Mouse (Mus musculus): ENCODE results near the gene Fam168a. TPM values are rescaled to one million over a fixed set of nuclear protein-coding genes. Genes with fewer than 3 reads are reported as not detected.

The Fam168a gene
- polyA plus RNA-seq, 1 experiment from 2014 or later: 102 TPM

- no peaks in the 10 kb centered on the region for H3K27me3 ChIP-seq (replicated peaks; ENCODE audit: control insufficient read depth, insufficient read depth, low read length)
- H3K9me3 ChIP-seq (ENCODE audit: control insufficient read depth, low read length): no peaks in the 10 kb centered on the region
- ATAC-seq: no peak
- no peak overlapping the region for H3K27ac ChIP-seq (ENCODE audit: low read depth, low read length)
- H3K4me1 ChIP-seq (ENCODE audit: control insufficient read depth, insufficient read depth, low read depth, low read length): peaks cover 10% of the 10 kb centered on the region
- H3K36me3 ChIP-seq (ENCODE audit: control insufficient read depth, insufficient read depth, low read length): no peaks in the 10 kb centered on the region
- H3K9ac ChIP-seq (ENCODE audit: low read depth, low read length): no peak overlapping the region
- no peak overlapping the region for H3K4me2 ChIP-seq (ENCODE audit: low read length)
- 83% methylated on average over 3 of the region's 3 CpGs for WGBS
- no peak overlapping the region for H3K4me3 ChIP-seq (ENCODE audit: low read length)
Observed at GRCm38 (mm10) chr7:100860450-100860849, 154.0 kb downstream of the Fam168a start.

GRCm38 (mm10) chr7:100861209-100861608 is 154.8 kb downstream of the Fam168a start:
- no peaks in the 10 kb centered on the region for H3K27me3 ChIP-seq (replicated peaks; ENCODE audit: control insufficient read depth, insufficient read depth, low read length)
- H3K36me3 ChIP-seq (ENCODE audit: control insufficient read depth, insufficient read depth, low read length): no peaks in the 10 kb centered on the region
- peaks cover 8% of the 10 kb centered on the region for H3K4me1 ChIP-seq (ENCODE audit: control insufficient read depth, insufficient read depth, low read depth, low read length)
- H3K9ac ChIP-seq (ENCODE audit: low read depth, low read length): no peak overlapping the region
- H3K4me2 ChIP-seq (ENCODE audit: low read length): no peak overlapping the region
- WGBS: 93% methylated on average over 5 of the region's 5 CpGs
- no peak overlapping the region for H3K27ac ChIP-seq (ENCODE audit: low read depth, low read length)
- H3K9me3 ChIP-seq (ENCODE audit: control insufficient read depth, low read length): no peaks in the 10 kb centered on the region
- no peak overlapping the region for H3K4me3 ChIP-seq (ENCODE audit: low read length)
- ATAC-seq: no peak

DNA sequence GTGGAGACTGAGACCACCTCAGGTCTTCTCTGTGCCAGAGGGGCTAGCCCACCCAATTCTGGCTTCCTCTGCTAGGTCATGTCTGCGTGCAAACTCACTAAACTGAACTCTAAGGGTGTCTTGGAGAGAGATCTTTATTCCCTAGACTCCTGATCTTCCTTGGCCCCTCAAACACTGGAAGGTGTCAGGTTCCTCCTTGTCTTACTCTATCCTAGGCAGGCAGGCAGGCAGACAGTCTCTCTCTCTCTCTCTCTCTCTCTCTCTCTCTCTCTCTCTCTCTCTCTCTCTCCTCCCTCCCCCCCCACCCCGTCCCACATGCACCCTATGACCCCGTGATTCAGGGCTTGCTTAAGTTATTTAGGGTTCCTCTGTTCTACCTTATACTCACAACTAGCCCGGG is 155.9 kb downstream of the Fam168a start:
- no peak overlapping the region for H3K27ac ChIP-seq (ENCODE audit: low read depth, low read length)
- H3K9ac ChIP-seq (ENCODE audit: low read depth, low read length): peak overlapping the region; percentile 85
- H3K36me3 ChIP-seq (ENCODE audit: control insufficient read depth, insufficient read depth, low read length): no peaks in the 10 kb centered on the region
- peak; percentile 7; the same call in 1 of the 2 replicates for ATAC-seq
- peak overlapping the region; percentile 98 for H3K4me2 ChIP-seq (ENCODE audit: low read length)
- H3K4me1 ChIP-seq (ENCODE audit: control insufficient read depth, insufficient read depth, low read depth, low read length): peaks cover 8% of the 10 kb centered on the region
- H3K9me3 ChIP-seq (ENCODE audit: control insufficient read depth, low read length): no peaks in the 10 kb centered on the region
- 5% methylated on average over 4 of the region's 4 CpGs for WGBS
- no peaks in the 10 kb centered on the region for H3K27me3 ChIP-seq (replicated peaks; ENCODE audit: control insufficient read depth, insufficient read depth, low read length)
- H3K4me3 ChIP-seq (ENCODE audit: low read length): peak overlapping the region; percentile 85

- peak within 1 kb of the TSS; percentile 85 for H3K4me3 ChIP-seq (ENCODE audit: low read length)
- H3K4me1 ChIP-seq (ENCODE audit: control insufficient read depth, insufficient read depth, low read depth, low read length): peaks cover 8% of the 10 kb centered on the region
- peak within 1 kb of the TSS; percentile 85 for H3K9ac ChIP-seq (ENCODE audit: low read depth, low read length)
- H3K9me3 ChIP-seq (ENCODE audit: control insufficient read depth, low read length): no peaks in the 10 kb centered on the region
- WGBS: under 1% methylated on average over 76 of the region's 91 CpGs
- H3K27ac ChIP-seq (ENCODE audit: low read depth, low read length): peak within 1 kb of the TSS; percentile 73
- peak within 1 kb of the TSS; percentile 98 for H3K4me2 ChIP-seq (ENCODE audit: low read length)
- no peaks in the 10 kb centered on the region for H3K36me3 ChIP-seq (ENCODE audit: control insufficient read depth, insufficient read depth, low read length)
- H3K27me3 ChIP-seq (replicated peaks; ENCODE audit: control insufficient read depth, insufficient read depth, low read length): no peaks in the 10 kb centered on the region
- peak; percentile 92 for ATAC-seq
Observed at GRCm38 (mm10) chr7:100862828-100863638, 156.6 kb downstream of the Fam168a start, which contains the start of gene Relt. Gene Relt (minus strand): TSS chr7:100863446.

DNA sequence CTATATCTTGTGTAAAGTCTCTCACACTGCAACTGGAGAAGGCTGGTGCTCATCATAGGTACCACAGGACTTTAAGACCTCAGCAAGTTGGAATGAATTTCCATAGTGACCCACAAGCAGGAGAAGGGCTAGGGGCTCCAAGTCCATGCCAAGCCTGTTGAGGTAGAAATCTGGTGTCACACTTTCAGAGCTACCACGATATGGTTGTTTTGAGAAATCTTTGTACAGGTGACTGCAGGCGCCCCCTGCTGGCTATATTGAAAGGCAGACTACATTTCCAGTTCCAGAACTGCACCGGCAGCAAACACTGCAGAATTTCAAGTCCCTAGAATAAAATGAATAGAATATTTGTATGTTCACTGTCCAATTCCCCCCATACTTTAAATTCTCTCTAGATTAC is 160.2 kb downstream of the Fam168a start:
- Histone ChIP-seq H3K36me3 (ENCODE audit: control insufficient read depth, insufficient read depth, low read length) (no peaks in the 10 kb centered on the region), H3K27me3 (replicated peaks; ENCODE audit: control insufficient read depth, insufficient read depth, low read length) (no peaks in the 10 kb centered on the region), H3K4me3 (ENCODE audit: low read length) (no peak overlapping the region), H3K9me3 (ENCODE audit: control insufficient read depth, low read length) (no peaks in the 10 kb centered on the region), H3K9ac (ENCODE audit: low read depth, low read length) (no peak overlapping the region), H3K4me2 (ENCODE audit: low read length) (no peak overlapping the region), H3K4me1 (ENCODE audit: control insufficient read depth, insufficient read depth, low read depth, low read length) (peaks cover 8% of the 10 kb centered on the region), H3K27ac (ENCODE audit: low read depth, low read length) (no peak overlapping the region)
- 5% methylated on average over 3 of the region's 3 CpGs for WGBS
- ATAC-seq: no peak

DNA sequence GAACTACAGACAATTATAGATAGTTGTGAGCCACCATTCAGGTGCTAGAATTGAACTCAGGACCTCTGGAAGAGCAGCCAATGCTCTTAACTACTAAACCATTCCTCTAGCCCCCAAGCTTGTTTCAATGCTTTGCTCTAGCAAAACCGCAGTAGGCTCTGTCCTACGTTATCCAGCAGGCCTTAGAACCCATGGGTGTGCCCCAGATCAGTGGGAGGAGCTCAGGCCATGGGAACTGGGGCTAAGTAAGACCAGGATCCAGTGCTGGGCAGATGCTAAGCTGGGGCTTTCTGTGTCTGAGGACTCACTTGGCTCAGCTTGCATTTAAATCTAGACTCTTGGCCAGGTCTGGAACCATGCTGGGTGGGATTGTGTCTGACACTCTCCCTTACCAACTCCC is 161.1 kb downstream of the Fam168a start:
- Histone ChIP-seq H3K4me2 (ENCODE audit: low read length) (no peak overlapping the region), H3K9me3 (ENCODE audit: control insufficient read depth, low read length) (no peaks in the 10 kb centered on the region), H3K36me3 (ENCODE audit: control insufficient read depth, insufficient read depth, low read length) (0 out of 2 replicates have a peak, but pooled peaks cover 3% of the 10 kb centered on the region), H3K4me3 (ENCODE audit: low read length) (no peak overlapping the region), H3K27ac (ENCODE audit: low read depth, low read length) (no peak overlapping the region), H3K9ac (ENCODE audit: low read depth, low read length) (no peak overlapping the region), H3K27me3 (replicated peaks; ENCODE audit: control insufficient read depth, insufficient read depth, low read length) (no peaks in the 10 kb centered on the region), H3K4me1 (ENCODE audit: control insufficient read depth, insufficient read depth, low read depth, low read length) (peaks cover under 1% of the 10 kb centered on the region; the same call in 1 of the 2 replicates)
- ATAC-seq: no peak
- WGBS: 65% methylated on average over 2 of the region's 2 CpGs

DNA sequence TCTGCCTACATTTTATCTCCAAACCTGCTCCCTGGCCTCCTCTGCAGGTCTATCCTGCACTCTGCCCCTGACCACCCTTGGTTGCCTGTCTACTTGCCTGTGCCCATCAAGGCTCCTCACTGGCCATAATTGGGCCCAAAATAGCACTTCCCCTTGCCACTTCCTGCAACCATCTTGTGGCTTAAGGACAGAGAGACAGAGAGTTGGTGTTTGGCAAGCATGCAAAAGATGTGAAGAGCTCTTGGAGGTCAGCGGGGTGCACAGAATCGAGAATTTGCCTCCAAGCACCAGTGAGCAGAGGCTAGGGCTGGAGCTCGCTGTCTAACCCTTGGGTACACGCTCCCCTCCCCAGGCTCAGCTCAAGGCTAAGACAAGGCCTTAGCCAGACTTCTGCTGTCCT is 162.1 kb downstream of the Fam168a start:
- no peak for ATAC-seq
- whole genome bisulfite sequencing: 71% methylated on average over 4 of the region's 4 CpGs
- H3K9me3 ChIP-seq (ENCODE audit: control insufficient read depth, low read length): no peaks in the 10 kb centered on the region
- no peak overlapping the region for H3K9ac ChIP-seq (ENCODE audit: low read depth, low read length)
- no peaks in the 10 kb centered on the region for H3K4me1 ChIP-seq (ENCODE audit: control insufficient read depth, insufficient read depth, low read depth, low read length)
- H3K36me3 ChIP-seq (ENCODE audit: control insufficient read depth, insufficient read depth, low read length): 0 out of 2 replicates have a peak, but pooled peaks cover 7% of the 10 kb centered on the region
- no peaks in the 10 kb centered on the region for H3K27me3 ChIP-seq (replicated peaks; ENCODE audit: control insufficient read depth, insufficient read depth, low read length)
- no peak overlapping the region for H3K4me3 ChIP-seq (ENCODE audit: low read length)
- no peak overlapping the region for H3K4me2 ChIP-seq (ENCODE audit: low read length)
- H3K27ac ChIP-seq (ENCODE audit: low read depth, low read length): no peak overlapping the region

GRCm38 (mm10) chr7:100869877-100870629 is 163.6 kb downstream of the Fam168a start:
- WGBS: 89% methylated on average over 8 of the region's 8 CpGs
- ATAC-seq: no peak

DNA sequence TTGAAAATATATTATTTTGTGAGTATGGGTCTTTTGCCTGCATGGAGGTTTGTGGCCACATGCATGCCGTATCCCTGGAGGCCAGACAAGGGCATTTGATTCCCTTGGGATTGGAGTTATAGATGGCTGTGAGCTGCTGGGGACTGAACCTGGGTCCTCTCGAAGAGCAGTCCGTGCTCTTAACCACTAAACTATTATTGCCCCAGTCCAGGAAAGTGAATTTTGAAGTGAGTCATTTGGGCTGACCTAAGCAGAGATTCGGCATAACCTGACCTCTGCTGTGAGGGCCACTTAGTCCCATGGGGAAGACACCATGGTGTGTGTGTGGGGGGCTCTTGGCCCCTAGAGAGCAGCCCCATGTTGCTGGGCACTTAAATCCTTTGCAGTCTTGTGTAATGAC is 164.9 kb downstream of the Fam168a start:
- H3K27ac ChIP-seq (ENCODE audit: low read depth, low read length): no peak overlapping the region
- no peaks in the 10 kb centered on the region for H3K27me3 ChIP-seq (replicated peaks; ENCODE audit: control insufficient read depth, insufficient read depth, low read length)
- ATAC-seq: no peak
- H3K4me1 ChIP-seq (ENCODE audit: control insufficient read depth, insufficient read depth, low read depth, low read length): no peaks in the 10 kb centered on the region
- 95% methylated on average over 4 of the region's 4 CpGs for WGBS
- H3K4me2 ChIP-seq (ENCODE audit: low read length): no peak overlapping the region
- no peaks in the 10 kb centered on the region for H3K9me3 ChIP-seq (ENCODE audit: control insufficient read depth, low read length)
- H3K36me3 ChIP-seq (ENCODE audit: control insufficient read depth, insufficient read depth, low read length): 0 out of 2 replicates have a peak, but pooled peaks cover 8% of the 10 kb centered on the region
- no peak overlapping the region for H3K9ac ChIP-seq (ENCODE audit: low read depth, low read length)
- no peak overlapping the region for H3K4me3 ChIP-seq (ENCODE audit: low read length)

More at GRCm38 (mm10) chr7:100869877-100870629, 163.6 kb downstream of the Fam168a start:
- Histone ChIP-seq H3K4me3 (ENCODE audit: low read length) (no peak overlapping the region), H3K9me3 (ENCODE audit: control insufficient read depth, low read length) (no peaks in the 10 kb centered on the region), H3K4me2 (ENCODE audit: low read length) (no peak overlapping the region), H3K36me3 (ENCODE audit: control insufficient read depth, insufficient read depth, low read length) (0 out of 2 replicates have a peak, but pooled peaks cover 7% of the 10 kb centered on the region), H3K27me3 (replicated peaks; ENCODE audit: control insufficient read depth, insufficient read depth, low read length) (no peaks in the 10 kb centered on the region), H3K4me1 (ENCODE audit: control insufficient read depth, insufficient read depth, low read depth, low read length) (no peaks in the 10 kb centered on the region), H3K27ac (ENCODE audit: low read depth, low read length) (no peak overlapping the region), H3K9ac (ENCODE audit: low read depth, low read length) (no peak overlapping the region)

Data from hindbrain, embryonic 16.5 days (tissue).